Mouse (Mus musculus) limb, embryonic 10.5 days (tissue): ENCODE results near the gene Vmn1r18. TPM values are rescaled to one million over a fixed set of nuclear protein-coding genes. Genes with fewer than 3 reads are reported as not detected.
"Not testable (repeated sequence)": the region's sequence is repeated elsewhere in the genome, so short reads cannot be mapped to it uniquely, and the experiment has no call there.

Experiments
- DNase-seq: peaks from one replicate; pipeline ENCODE4 v3.0.0-alpha.2; 2017; ENCODE audit warnings: low spot score
- H3K27ac ChIP-seq: fragments of 300-500 bp; sonication (generic); 2 replicates; pipeline ENCODE4 v1.5.1; 2016; ENCODE audit warnings: mild to moderate bottlenecking
- H3K27me3 ChIP-seq: fragments of 300-500 bp; sonication (generic); 2 replicates; pipeline ENCODE4 v1.6.1; 2016; ENCODE audit warnings: low read depth, mild to moderate bottlenecking; ENCODE audit not compliant: poor library complexity, severe bottlenecking
- H3K36me3 ChIP-seq: fragments of 300-500 bp; sonication (generic); 2 replicates; pipeline ENCODE4 v1.6.1; 2016; ENCODE audit warnings: mild to moderate bottlenecking, moderate library complexity
- H3K4me1 ChIP-seq: fragments of 300-500 bp; sonication (generic); 2 replicates; pipeline ENCODE4 v1.6.1; 2016
- H3K4me3 ChIP-seq: fragments of 300-500 bp; sonication (generic); 2 replicates; pipeline ENCODE4 v1.5.1; 2016; ENCODE audit warnings: mild to moderate bottlenecking, moderate library complexity
- H3K9me3 ChIP-seq: fragments of 300-500 bp; sonication (generic); replicated peaks from 2 replicates; pipeline ENCODE4 v1.6.1; 2016; ENCODE audit warnings: mild to moderate bottlenecking
- WGBS: fragments of 180-500 bp; shearing (Covaris S2); methylation state at CpG from one replicate; pipeline ENCODE4 v1.1.7; 2016; 5-methylcytosine and 5-hydroxymethylcytosine counted together
- polyA plus RNA-seq: library from polyadenylated mRNA; unstranded; fragments of >200 nt; fragmentation: Nextera tagmentation; extraction: Ambion mirVana; gene quantifications from 2 replicates; pipeline ENCODE4 v1.2.1, GENCODE M21; 2016

The Vmn1r18 gene
- not detected in 2 replicates for polyA plus RNA-seq

- Histone ChIP-seq H3K9me3 (no peaks in the 10 kb centered on the region), H3K4me3 (no peak within 1 kb of the TSS), H3K36me3 (no peaks in the 10 kb centered on the region), H3K4me1 (no peaks in the 10 kb centered on the region), H3K27me3 (no peaks in the 10 kb centered on the region), H3K27ac (no peak within 1 kb of the TSS)
- DNase-seq: no peak
These were observed at the start of gene Vmn1r18 for GRCm38 (mm10) chr6:57395683-57396082. Gene Vmn1r18, minus strand, starts transcription at chr6:57395783.

GRCm38 (mm10) chr6:57431196-57431595 is 35.6 kb upstream of the Vmn1r18 start:
- 83% methylated on average over 1 of the region's 1 CpGs for WGBS
- Histone ChIP-seq H3K36me3 (no peaks in the 10 kb centered on the region), H3K27me3 (no peaks in the 10 kb centered on the region)

GRCm38 (mm10) chr6:57428630-57429029 is 33.0 kb upstream of the Vmn1r18 start, which contains the start of gene Vmn1r20:
Gene Vmn1r20, plus strand, starts transcription at chr6:57428930.
- no peaks in the 10 kb centered on the region for H3K9me3 ChIP-seq

More at GRCm38 (mm10) chr6:57431196-57431595, 35.6 kb upstream of the Vmn1r18 start:
- DNase-seq: no peak
- no peak overlapping the region for H3K4me3 ChIP-seq
- no peaks in the 10 kb centered on the region for H3K9me3 ChIP-seq
- H3K27ac ChIP-seq: no peak overlapping the region
- H3K4me1 ChIP-seq: no peaks in the 10 kb centered on the region

GRCm38 (mm10) chr6:57403480-57403879 is 7.9 kb upstream of the Vmn1r18 start, which contains the start of gene Vmn1r19:
Gene Vmn1r19, plus strand, starts transcription at chr6:57403780.
- not testable (repeated sequence) for H3K27me3 ChIP-seq, H3K4me1 ChIP-seq, H3K4me3 ChIP-seq, DNase-seq, H3K27ac ChIP-seq, H3K9me3 ChIP-seq, H3K36me3 ChIP-seq
- WGBS: 79% methylated on average over 3 of the region's 3 CpGs

More at GRCm38 (mm10) chr6:57428630-57429029, 33.0 kb upstream of the Vmn1r18 start, which contains the start of gene Vmn1r20:
- Histone ChIP-seq H3K4me1 (no peaks in the 10 kb centered on the region), H3K36me3 (no peaks in the 10 kb centered on the region), H3K27ac (no peak within 1 kb of the TSS), H3K27me3 (no peaks in the 10 kb centered on the region), H3K4me3 (no peak within 1 kb of the TSS)
- DNase-seq: no peak
- 76% methylated on average over 1 of the region's 1 CpGs for WGBS

GRCm38 (mm10) chr6:57367496-57367895 is 28.1 kb downstream of the Vmn1r18 start:
- H3K27ac ChIP-seq: no peak overlapping the region
- no peaks in the 10 kb centered on the region for H3K4me1 ChIP-seq
- H3K36me3 ChIP-seq: no peaks in the 10 kb centered on the region
- H3K9me3 ChIP-seq: no peaks in the 10 kb centered on the region
- WGBS: 94% methylated on average over 1 of the region's 1 CpGs
- H3K27me3 ChIP-seq: no peaks in the 10 kb centered on the region
- no peak overlapping the region for H3K4me3 ChIP-seq
- no peak for DNase-seq

GRCm38 (mm10) chr6:57365866-57366265 is 29.7 kb downstream of the Vmn1r18 start:
- not testable (repeated sequence) for H3K9me3 ChIP-seq, H3K36me3 ChIP-seq, H3K4me1 ChIP-seq, DNase-seq, H3K27me3 ChIP-seq, H3K4me3 ChIP-seq, H3K27ac ChIP-seq
- WGBS: 100% methylated on average over 1 of the region's 1 CpGs

- DNase-seq: no peak
- no peaks in the 10 kb centered on the region for H3K4me1 ChIP-seq
- H3K4me3 ChIP-seq: no peak within 1 kb of the TSS
- no peaks in the 10 kb centered on the region for H3K9me3 ChIP-seq
- 86% methylated on average over 1 of the region's 1 CpGs for WGBS
- H3K27me3 ChIP-seq: no peaks in the 10 kb centered on the region
- no peak within 1 kb of the TSS for H3K27ac ChIP-seq
- H3K36me3 ChIP-seq: no peaks in the 10 kb centered on the region
These were observed 32.0 kb downstream of the Vmn1r18 start, which contains the start of gene Vmn1r17 for GRCm38 (mm10) chr6:57363627-57364026. Gene Vmn1r17, minus strand, starts transcription at chr6:57363727.

GRCm38 (mm10) chr6:57356864-57357263 is 38.7 kb downstream of the Vmn1r18 start:
- Histone ChIP-seq H3K27ac (no peak overlapping the region), H3K4me3 (no peak overlapping the region), H3K4me1 (no peaks in the 10 kb centered on the region), H3K27me3 (no peaks in the 10 kb centered on the region), H3K9me3 (no peaks in the 10 kb centered on the region), H3K36me3 (no peaks in the 10 kb centered on the region)
- 80% methylated on average over 2 of the region's 2 CpGs for WGBS
- no peak for DNase-seq

- DNase-seq: no peak
- 84% methylated on average over 3 of the region's 3 CpGs for WGBS
These were observed 66.2 kb downstream of the Vmn1r18 start, which contains the start of gene Vmn1r16 for GRCm38 (mm10) chr6:57329394-57329793. Gene Vmn1r16, minus strand, starts transcription at chr6:57329494.

More at GRCm38 (mm10) chr6:57329394-57329793, 66.2 kb downstream of the Vmn1r18 start, which contains the start of gene Vmn1r16:
- H3K4me3 ChIP-seq: no peak within 1 kb of the TSS
- H3K4me1 ChIP-seq: no peaks in the 10 kb centered on the region
- no peaks in the 10 kb centered on the region for H3K27me3 ChIP-seq
- H3K27ac ChIP-seq: no peak within 1 kb of the TSS
- no peaks in the 10 kb centered on the region for H3K9me3 ChIP-seq
- no peaks in the 10 kb centered on the region for H3K36me3 ChIP-seq

Other genes with a start within 250 kb of the Vmn1r18 start
- gene Vmn1r12, start 238.9 kb downstream of the Vmn1r18 start, polyA plus RNA-seq: not detected in 2 replicates
- not detected in 2 replicates for gene Vmn1r13, start 192.5 kb downstream of the Vmn1r18 start, polyA plus RNA-seq
- gene Vmn1r14, start 164.1 kb downstream of the Vmn1r18 start, polyA plus RNA-seq: not detected in 2 replicates
- gene Vmn1r15, start 137.8 kb downstream of the Vmn1r18 start, polyA plus RNA-seq: not detected in 2 replicates
- gene Vmn1r16, start 66.3 kb downstream of the Vmn1r18 start, polyA plus RNA-seq: not detected in 2 replicates
- not detected in 2 replicates for gene Vmn1r17, start 32.1 kb downstream of the Vmn1r18 start, polyA plus RNA-seq
- gene Vmn1r19, start 8.0 kb upstream of the Vmn1r18 start, polyA plus RNA-seq: not detected in 2 replicates
- gene Vmn1r20, start 33.1 kb upstream of the Vmn1r18 start, polyA plus RNA-seq: not detected in 2 replicates
- 3.4 and 3.7 TPM in 2 replicates for gene Ppm1k, start 139.7 kb upstream of the Vmn1r18 start, polyA plus RNA-seq
- gene Herc6, start 185.2 kb upstream of the Vmn1r18 start, polyA plus RNA-seq: 2.0 and 3.0 TPM in 2 replicates